Mouse (Mus musculus) embryonic stem cell, embryonic (primary cell): ENCODE data around the gene Cd300lg.

Source experiments
- CTCF ChIA-PET, 4 experiments: fragments of 300-600 bp in 2 of 4; fragments of 350-600 bp in 2 of 4; sonication (Branson Sonifier 250); formaldehyde crosslinking; loops; one replicate each; lab custom pipeline; 2022; ENCODE audit warnings: inconsistent platforms in 2 of 4; lab: Charles Lee
- POLR2A ChIA-PET, 4 experiments: fragments of 300-600 bp in 2 of 4; fragments of 350-600 bp in 2 of 4; sonication (Branson Sonifier 250); formaldehyde crosslinking; loops; one replicate each; lab custom pipeline; 2022; ENCODE audit warnings: antibody characterized with exemption in 4 of 4, inconsistent platforms in 1 of 4; lab: Charles Lee

Gene Cd300lg

DNA sequence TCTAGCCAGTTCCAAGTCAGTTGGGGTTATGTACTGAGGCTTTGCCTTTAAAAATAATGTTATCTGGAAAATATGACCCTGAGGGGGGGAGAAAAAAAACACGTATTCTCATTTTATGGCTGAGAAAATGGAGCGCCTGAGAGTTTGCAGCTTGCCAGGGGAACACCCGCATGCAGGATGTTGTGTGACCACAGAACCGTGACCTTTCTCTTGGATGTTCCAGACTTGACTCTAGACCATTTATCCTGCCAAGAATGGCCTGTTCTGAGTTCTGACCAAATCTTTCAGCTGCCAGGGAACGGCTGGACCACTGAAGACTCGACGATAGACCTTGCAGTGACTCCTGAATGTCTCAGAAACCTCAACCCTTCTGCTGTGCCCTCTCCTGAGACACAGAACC, 11.9 kb downstream of the Cd300lg start:
- CTCF ChIA-PET: interaction anchor here (0.5 to 6.5 kb wide), 64 partner anchors 8 to 385 kb away, joined by 3 to 62 read pairs (median 4); partner anchors contain the start of genes Cd300lg (in 2 of the 4), Cfap97d1 (in 2 of the 4), Dusp3 (in 2 of the 4) and Dhx8 (in 1 of the 4)
- POLR2A ChIA-PET: interaction anchor here in 3 of 4 experiments (0.8 to 1.8 kb wide), 10 partner anchors 8 to 171 kb away, joined by 3 to 13 read pairs (median 4); partner anchors contain the start of genes Cfap97d1 (in 2 of the 3) and Dusp3 (in 1 of the 3)

GRCm38 (mm10) chr11:102053847-102054246, 12.5 kb downstream of the Cd300lg start:
- POLR2A ChIA-PET: interaction anchor here in 3 of 4 experiments (0.6 to 1.8 kb wide), 19 partner anchors 11 to 879 kb away, joined by 3 to 13 read pairs (median 3); partner anchors contain the start of genes Cfap97d1 (in 2 of the 3), BC030867 (in 1 of the 3), Dusp3 (in 1 of the 3) and Mpp2 (in 1 of the 3)
- CTCF ChIA-PET: interaction anchor here (0.5 to 6.5 kb wide), 88 partner anchors 8 to 486 kb away, joined by 3 to 62 read pairs (median 4); partner anchors contain the start of genes Cfap97d1 (in 3 of the 4), Dusp3 (in 3 of the 4), Cd300lg (in 2 of the 4) and BC030867 (in 1 of the 4)

- POLR2A ChIA-PET: interaction anchor here in 3 of 4 experiments (0.5 to 1.8 kb wide), 16 partner anchors 9 to 603 kb away, joined by 3 to 10 read pairs (median 3); partner anchors contain the start of genes Cd300lg (in 1 of the 3) and Cfap97d1 (in 1 of the 3)
- CTCF ChIA-PET: interaction anchor here (0.5 to 3.9 kb wide), 66 partner anchors 9 to 1589 kb away, joined by 3 to 25 read pairs (median 4); partner anchors contain the start of genes Cd300lg (in 2 of the 4), Tmem101 (in 2 of the 4), BC030867 (in 1 of the 4) and Cfap97d1 (in 1 of the 4)
These were observed 20.1 kb downstream of the Cd300lg start for GRCm38 (mm10) chr11:102061236-102061940.

- ChIA-PET CTCF (interaction anchor here (0.5 to 3.9 kb wide), 65 partner anchors 8 to 1588 kb away, joined by 3 to 25 read pairs (median 4); partner anchors contain the start of genes Cd300lg (in 2 of the 4), Tmem101 (in 2 of the 4), BC030867 (in 1 of the 4) and Cfap97d1 (in 1 of the 4)), POLR2A (interaction anchor here in 3 of 4 experiments (0.6 to 1.6 kb wide), 7 partner anchors 10 to 156 kb away, joined by 3 to 6 read pairs (median 3); partner anchors contain the start of gene Cfap97d1 (in 1 of the 3))
These were observed 20.7 kb downstream of the Cd300lg start for GRCm38 (mm10) chr11:102061941-102062473.

- POLR2A ChIA-PET: interaction anchor here in 1 of 4 experiments (1.1 kb wide), 1 partner anchor 85 kb away, joined by 3 read pairs; no protein-coding TSS in a partner anchor
- CTCF ChIA-PET: interaction anchor here in 3 of 4 experiments (0.6 to 3.9 kb wide), 9 partner anchors 9 to 228 kb away, joined by 3 to 25 read pairs (median 4); partner anchors contain the start of gene Cd300lg (in 1 of the 3)
These were observed 21.8 kb downstream of the Cd300lg start for GRCm38 (mm10) chr11:102063076-102063475.

DNA sequence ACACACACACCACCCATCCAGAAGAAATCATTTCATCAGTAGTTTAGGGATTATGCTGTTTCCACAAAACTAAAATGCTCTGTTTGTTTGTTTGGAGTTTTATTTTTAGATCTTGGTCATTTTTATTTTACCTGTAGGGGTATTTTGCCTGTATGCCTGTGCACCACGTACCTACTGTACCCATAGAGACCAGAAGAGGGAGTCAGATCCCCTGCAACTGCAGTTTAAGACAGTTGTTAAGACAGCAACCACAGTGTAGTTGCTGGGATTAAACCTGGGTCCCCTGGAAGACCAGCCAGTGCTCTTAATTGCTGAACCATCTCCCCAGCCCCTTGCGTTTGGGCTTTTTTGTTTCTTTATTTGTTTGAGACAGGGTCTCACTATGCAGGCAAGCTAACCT, 27.7 kb downstream of the Cd300lg start:
- POLR2A ChIA-PET: interaction anchor here in 2 of 4 experiments (1.0 to 1.5 kb wide), 3 partner anchors 25 to 161 kb away, joined by 3 read pairs; partner anchors contain the start of gene Hdac5 (in 1 of the 2)
- CTCF ChIA-PET: interaction anchor here in 3 of 4 experiments (0.5 to 1.7 kb wide), 5 partner anchors 15 to 859 kb away, joined by 3 to 8 read pairs (median 4); partner anchors contain the start of gene Pyy (in 1 of the 3)

DNA sequence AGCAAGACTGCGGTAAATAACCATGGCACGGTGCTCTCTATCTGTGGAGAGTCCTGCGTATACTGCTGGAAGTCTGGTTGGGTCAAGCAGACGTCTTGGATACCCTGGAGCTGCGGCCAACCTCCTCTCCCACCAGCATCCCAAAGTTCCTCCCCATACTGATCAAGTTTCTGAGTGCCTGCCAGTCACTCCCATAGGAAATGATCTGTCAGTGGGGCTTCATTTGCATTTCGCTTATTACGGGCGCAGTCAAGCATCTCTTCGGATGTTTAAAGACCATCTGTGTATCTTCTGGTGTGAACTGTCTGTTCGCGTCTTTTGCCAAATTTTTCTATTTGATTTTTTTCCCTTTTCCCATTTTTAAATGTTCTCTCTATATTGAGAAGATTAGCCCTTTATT, 28.3 kb downstream of the Cd300lg start:
- ChIA-PET POLR2A (interaction anchor here in 2 of 4 experiments (0.7 to 1.5 kb wide), 5 partner anchors 13 to 160 kb away, joined by 3 to 6 read pairs (median 3); partner anchors contain the start of gene Hdac5 (in 1 of the 2)), CTCF (interaction anchor here (0.6 to 1.7 kb wide), 7 partner anchors 16 to 858 kb away, joined by 3 to 5 read pairs (median 3); partner anchors contain the start of genes BC030867 (in 1 of the 4), Cfap97d1 (in 1 of the 4) and Pyy (in 1 of the 4))

GRCm38 (mm10) chr11:102070426-102070825, 29.1 kb downstream of the Cd300lg start:
- CTCF ChIA-PET: interaction anchor here in 3 of 4 experiments (0.6 to 1.4 kb wide), 4 partner anchors 38 to 178 kb away, joined by 3 to 5 read pairs (median 4); partner anchors contain the start of genes BC030867 (in 1 of the 3) and Cfap97d1 (in 1 of the 3)

GRCm38 (mm10) chr11:102072729-102073128, 31.4 kb downstream of the Cd300lg start:
- CTCF ChIA-PET: interaction anchor here in 3 of 4 experiments (0.7 to 1.2 kb wide), 3 partner anchors 11 to 440 kb away, joined by 3 to 4 read pairs (median 3); no protein-coding TSS in a partner anchor
- POLR2A ChIA-PET: interaction anchor here in 1 of 4 experiments (0.9 kb wide), 1 partner anchor 11 kb away, joined by 3 read pairs; no protein-coding TSS in a partner anchor

More at GRCm38 (mm10) chr11:102070426-102070825, 29.1 kb downstream of the Cd300lg start:
- POLR2A ChIA-PET: interaction anchor here in 2 of 4 experiments (0.6 to 1.5 kb wide), 4 partner anchors 12 to 262 kb away, joined by 3 to 6 read pairs (median 4); partner anchors contain the start of gene Hdac5 (in 1 of the 2)

DNA sequence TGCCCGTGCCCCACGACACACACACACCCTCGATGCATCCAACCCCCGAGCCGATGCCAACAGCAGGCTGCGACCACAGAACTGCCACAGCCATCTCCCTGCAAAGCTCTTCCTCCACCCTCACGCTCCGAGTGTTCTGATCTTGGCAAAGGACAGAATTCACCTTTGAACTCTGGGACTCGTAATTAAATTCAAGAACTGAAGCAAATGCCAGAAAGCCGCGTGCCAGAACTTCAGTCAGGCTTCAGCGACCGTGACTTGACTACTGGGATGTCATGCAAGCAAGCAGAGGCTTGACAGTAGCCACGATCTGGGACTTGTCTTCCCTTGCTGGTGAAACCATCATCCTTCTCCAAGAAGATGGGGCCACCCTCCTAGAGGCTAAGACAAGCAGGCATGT, 32.4 kb downstream of the Cd300lg start:
- ChIA-PET POLR2A (interaction anchor here in 1 of 4 experiments (0.8 to 1.1 kb wide), 2 partner anchors 9 to 13 kb away, joined by 3 read pairs; no protein-coding TSS in a partner anchor), CTCF (interaction anchor here (0.5 to 3.2 kb wide), 6 partner anchors 8 to 600 kb away, joined by 3 to 11 read pairs (median 4); no protein-coding TSS in a partner anchor)

DNA sequence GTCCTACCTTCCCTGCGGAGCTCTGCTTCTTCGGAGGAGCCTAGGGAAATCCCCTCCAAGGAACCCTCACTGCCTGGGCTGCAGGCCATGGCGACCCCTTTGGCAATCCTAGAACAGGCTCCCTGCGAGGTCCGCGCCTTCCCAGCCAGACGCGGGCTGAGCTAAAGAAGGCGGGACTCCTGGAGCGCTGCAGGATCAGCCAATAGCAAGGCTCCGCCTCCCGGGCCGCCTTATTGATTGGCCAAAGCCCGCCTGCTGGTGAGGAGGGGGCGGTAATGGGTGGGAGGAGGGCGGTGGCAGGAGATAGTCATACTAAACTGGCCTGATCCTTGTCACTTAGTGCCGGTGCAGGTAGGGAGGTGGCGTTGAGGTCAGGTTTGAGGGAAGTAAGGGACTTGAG, 41.0 kb downstream of the Cd300lg start:
- ChIA-PET POLR2A (interaction anchor here in 2 of 4 experiments (0.5 to 2.0 kb wide), 22 partner anchors 9 to 1442 kb away, joined by 3 to 8 read pairs (median 3); partner anchors contain the start of genes Cfap97d1 (in 2 of the 2), Etv4 (in 1 of the 2), Grn (in 1 of the 2) and Tmem101 (in 1 of the 2)), CTCF (interaction anchor here (0.5 to 2.5 kb wide), 23 partner anchors 8 to 1613 kb away, joined by 3 to 22 read pairs (median 5); partner anchors contain the start of genes Cd300lg (in 2 of the 4) and Pyy (in 1 of the 4))

DNA sequence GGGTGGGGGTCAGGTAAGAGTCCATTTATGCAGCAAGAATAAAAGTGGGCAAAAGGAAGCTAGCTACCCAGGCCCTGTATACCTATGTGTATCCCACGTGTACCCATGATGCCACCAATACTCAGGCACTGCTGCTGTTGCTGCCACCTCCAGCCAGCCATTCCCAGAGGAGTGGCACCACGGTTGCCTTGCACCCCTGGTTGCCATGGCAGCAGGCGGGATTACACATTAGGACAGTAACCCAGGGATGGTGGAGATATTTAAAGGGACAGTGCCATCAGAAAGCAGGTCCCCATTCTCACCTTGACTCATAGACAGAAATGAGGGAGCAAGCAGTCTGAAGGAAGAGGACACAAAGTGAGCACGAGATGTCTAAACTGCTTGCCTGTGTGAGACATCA, 41.9 kb downstream of the Cd300lg start:
- CTCF ChIA-PET: interaction anchor here in 3 of 4 experiments (0.7 to 2.5 kb wide), 11 partner anchors 19 to 173 kb away, joined by 3 to 12 read pairs (median 5); partner anchors contain the start of gene Pyy (in 1 of the 3)
- POLR2A ChIA-PET: interaction anchor here in 2 of 4 experiments (0.9 to 2.0 kb wide), 9 partner anchors 9 to 247 kb away, joined by 3 to 6 read pairs (median 3); partner anchors contain the start of gene Cfap97d1 (in 1 of the 2)

GRCm38 (mm10) chr11:102084159-102084558, 42.9 kb downstream of the Cd300lg start:
- CTCF ChIA-PET: interaction anchor here in 2 of 4 experiments (0.6 to 2.3 kb wide), 5 partner anchors 16 to 83 kb away, joined by 3 to 10 read pairs (median 5); no protein-coding TSS in a partner anchor
- POLR2A ChIA-PET: interaction anchor here in 3 of 4 experiments (0.6 to 1.6 kb wide), 9 partner anchors 9 to 396 kb away, joined by 3 to 6 read pairs (median 4); no protein-coding TSS in a partner anchor

GRCm38 (mm10) chr11:102086331-102086730, 45.0 kb downstream of the Cd300lg start:
- ChIA-PET POLR2A (interaction anchor here in 2 of 4 experiments (0.7 to 2.0 kb wide), 6 partner anchors 10 to 48 kb away, joined by 3 to 10 read pairs (median 4); no protein-coding TSS in a partner anchor), CTCF (interaction anchor here (0.5 to 1.5 kb wide), 8 partner anchors 21 to 104 kb away, joined by 3 to 6 read pairs (median 4); partner anchors contain the start of gene Pyy (in 1 of the 4))

GRCm38 (mm10) chr11:102087081-102087751, 45.9 kb downstream of the Cd300lg start:
- ChIA-PET CTCF (interaction anchor here (0.6 to 1.9 kb wide), 14 partner anchors 9 to 177 kb away, joined by 3 to 6 read pairs (median 3); partner anchors contain the start of gene BC030867 (in 1 of the 4)), POLR2A (interaction anchor here in 3 of 4 experiments (0.5 to 2.0 kb wide), 10 partner anchors 9 to 417 kb away, joined by 3 to 10 read pairs (median 3); no protein-coding TSS in a partner anchor)
